Mouse (Mus musculus) ovary, adult 18-20 months (tissue): ENCODE measurements around the gene Plaur.

Source experiments
- DNase-seq: peaks from one replicate; pipeline ENCODE4 v3.0.0; 2022; ENCODE audit warnings: low spot score, mixed read lengths

Plaur gene

GRCm38 (mm10) chr7:24462388-24463319 lies at the start of gene Plaur:
Plaur (plus strand) TSS chr7:24462484.
- no peak for DNase-seq

GRCm38 (mm10) chr7:24413630-24414029 lies 48.7 kb upstream of the Plaur start:
- no peak for DNase-seq

- DNase-seq, result no peak
Observed at GRCm38 (mm10) chr7:24415261-24415660, 47.0 kb upstream of the Plaur start.

GRCm38 (mm10) chr7:24419579-24419978 lies 42.7 kb upstream of the Plaur start:
- DNase-seq, result no peak

GRCm38 (mm10) chr7:24421648-24422047 lies 40.6 kb upstream of the Plaur start:
- DNase-seq, result no peak

GRCm38 (mm10) chr7:24422251-24422650 lies 40.0 kb upstream of the Plaur start:
- DNase-seq, result no peak

- no peak for DNase-seq
Observed at GRCm38 (mm10) chr7:24423107-24423763, 39.0 kb upstream of the Plaur start.

GRCm38 (mm10) chr7:24423956-24424732 lies 38.1 kb upstream of the Plaur start:
- DNase-seq, result no peak

- no peak for DNase-seq
Observed at GRCm38 (mm10) chr7:24425919-24426318, 36.4 kb upstream of the Plaur start.

- DNase-seq, result no peak
Observed at GRCm38 (mm10) chr7:24427168-24427567, 35.1 kb upstream of the Plaur start.

- DNase-seq, result no peak
Observed at GRCm38 (mm10) chr7:24428725-24429124, 33.6 kb upstream of the Plaur start.

- DNase-seq, result no peak
Observed at GRCm38 (mm10) chr7:24429413-24430112, 32.7 kb upstream of the Plaur start.

GRCm38 (mm10) chr7:24430551-24431345 lies 31.5 kb upstream of the Plaur start:
- no peak for DNase-seq

GRCm38 (mm10) chr7:24431713-24432112 lies 30.6 kb upstream of the Plaur start:
- no peak for DNase-seq

GRCm38 (mm10) chr7:24435305-24435704 lies 27.0 kb upstream of the Plaur start:
- no peak for DNase-seq

- no peak for DNase-seq
Observed at GRCm38 (mm10) chr7:24437981-24438380, 24.3 kb upstream of the Plaur start.

- no peak for DNase-seq
Observed at GRCm38 (mm10) chr7:24439191-24439590, 23.1 kb upstream of the Plaur start.

- no peak for DNase-seq
Observed at GRCm38 (mm10) chr7:24439891-24440290, 22.4 kb upstream of the Plaur start.

- no peak for DNase-seq
Observed at GRCm38 (mm10) chr7:24441785-24442184, 20.5 kb upstream of the Plaur start.

- no peak for DNase-seq
Observed at GRCm38 (mm10) chr7:24442313-24442712, 20.0 kb upstream of the Plaur start.
